Mouse (Mus musculus): ENCODE results near the gene Gps2.

Gene Gps2

GRCm38 (mm10) chr11:69886907-69887635, 26.6 kb upstream of the Gps2 start:
- DNase-seq (ENCODE audit: low spot score in 2 of 2): no peak

- peak in 1 of 2 experiments; percentile 68 for DNase-seq (ENCODE audit: low spot score in 2 of 2)
Observed at GRCm38 (mm10) chr11:69891482-69891881, 22.2 kb upstream of the Gps2 start.

GRCm38 (mm10) chr11:69894671-69895070, 19.0 kb upstream of the Gps2 start:
- peak in 1 of 2 experiments; percentile 76 for DNase-seq (ENCODE audit: low spot score in 2 of 2)

GRCm38 (mm10) chr11:69895291-69895690, 18.4 kb upstream of the Gps2 start, which contains the start of gene Acap1:
Acap1 (minus strand) TSS chr11:69895539.
- peak in 1 of 2 experiments; percentile 63 for DNase-seq (ENCODE audit: low spot score in 2 of 2)

- DNase-seq (ENCODE audit: low spot score in 2 of 2): no peak
Observed at GRCm38 (mm10) chr11:69899870-69900269, 13.8 kb upstream of the Gps2 start.

GRCm38 (mm10) chr11:69900471-69901405, 12.9 kb upstream of the Gps2 start, which contains the start of the genes 2810408A11Rik and Neurl4:
2810408A11Rik (minus strand) TSS chr11:69900987.
Neurl4 (plus strand) TSS chr11:69901072.
- DNase-seq (ENCODE audit: low spot score in 2 of 2): peak; percentile 81 to 89

GRCm38 (mm10) chr11:69901406-69901846, 12.3 kb upstream of the Gps2 start:
- peak; percentile 90 to 92 for DNase-seq (ENCODE audit: low spot score in 2 of 2)

- peak; percentile 50 to 68 for DNase-seq (ENCODE audit: low spot score in 2 of 2)
Observed at GRCm38 (mm10) chr11:69901993-69902392, 11.7 kb upstream of the Gps2 start.

GRCm38 (mm10) chr11:69902972-69903371, 10.7 kb upstream of the Gps2 start:
- DNase-seq (ENCODE audit: low spot score in 2 of 2): no peak

GRCm38 (mm10) chr11:69904311-69904710, 9.4 kb upstream of the Gps2 start:
- no peak for DNase-seq (ENCODE audit: low spot score in 2 of 2)

- DNase-seq (ENCODE audit: low spot score in 2 of 2): no peak
Observed at GRCm38 (mm10) chr11:69908645-69909044, 5.0 kb upstream of the Gps2 start.

- DNase-seq (ENCODE audit: low spot score in 2 of 2): no peak
Observed at GRCm38 (mm10) chr11:69909174-69909573, 4.5 kb upstream of the Gps2 start.

- DNase-seq (ENCODE audit: low spot score in 2 of 2): no peak
Observed at GRCm38 (mm10) chr11:69910177-69910576, 3.5 kb upstream of the Gps2 start.

- DNase-seq (ENCODE audit: low spot score in 2 of 2): no peak
Observed at GRCm38 (mm10) chr11:69910781-69911560, 2.7 kb upstream of the Gps2 start.

- no peak for DNase-seq (ENCODE audit: low spot score in 2 of 2)
Observed at GRCm38 (mm10) chr11:69911701-69912100, 2.0 kb upstream of the Gps2 start.

GRCm38 (mm10) chr11:69912716-69913530, 765 bp upstream of the Gps2 start:
- no peak for DNase-seq (ENCODE audit: low spot score in 2 of 2)

GRCm38 (mm10) chr11:69914372-69914764, 680 bp downstream of the Gps2 start:
- peak in 1 of 2 experiments; percentile 66 for DNase-seq (ENCODE audit: low spot score in 2 of 2)

- DNase-seq (ENCODE audit: low spot score in 2 of 2): peak in 1 of 2 experiments; percentile 35
Observed at GRCm38 (mm10) chr11:69914917-69915430, 1.3 kb downstream of the Gps2 start.

- DNase-seq (ENCODE audit: low spot score in 2 of 2): peak; percentile 59 to 62
Observed at GRCm38 (mm10) chr11:69915667-69916627, 2.3 kb downstream of the Gps2 start.

All from spleen, postnatal 10 days (tissue).